Mouse (Mus musculus): ENCODE data around the gene Zeb2.

DNA sequence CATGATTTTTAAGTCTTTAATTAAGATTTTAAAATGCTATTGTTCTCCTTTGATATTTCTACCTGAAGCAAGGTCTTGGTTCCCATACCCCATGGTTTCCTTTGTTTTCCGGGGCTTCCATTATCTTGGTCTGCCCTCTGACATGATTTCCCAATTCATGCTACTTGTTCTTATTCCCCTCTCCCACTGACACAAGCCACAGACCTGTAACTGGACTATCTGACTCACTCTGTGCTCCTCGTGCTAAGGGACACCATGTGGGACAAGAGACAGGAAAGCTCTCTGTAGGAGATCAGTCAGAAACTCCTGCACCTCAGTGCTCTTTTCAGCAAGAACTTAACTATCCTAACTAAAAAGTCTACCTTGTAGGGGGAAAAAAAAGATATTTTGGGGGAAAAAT lies 139.6 kb downstream of the Zeb2 start:
- TF ChIP-seq POLR2A (IDR thresholded peaks at IDR 0.05; ENCODE audit: control insufficient read depth, low read depth, low read length) (no peak), CTCF (IDR thresholded peaks at IDR 0.05; ENCODE audit: control insufficient read depth, insufficient read depth, insufficient replicate concordance, low read depth, low read length) (no peak)

Data from testis, adult 2 months (tissue).